Mouse (Mus musculus) MEL (cell line): ENCODE results near the gene Myocd. TPM values are rescaled to one million over a fixed set of nuclear protein-coding genes. Genes with fewer than 3 reads are reported as not detected.

ENCODE experiments used
- DNase-seq: peaks from one replicate; pipeline ENCODE4 v3.0.0; 2011; ENCODE audit warnings: low read depth, low spot score
- H3K27ac ChIP-seq: 2 replicates; pipeline ENCODE4 v1.5.1; 2012; ENCODE audit warnings: low read depth, mild to moderate bottlenecking, control low read depth, low read length, moderate library complexity; ENCODE audit not compliant: control insufficient read depth
- H3K27me3 ChIP-seq, 2 experiments: fragments of 150-350 bp in 1 of 2; sonication (generic) in 1 of 2; 2 replicates each; pipeline ENCODE4 v1.6.1; 2012; ENCODE audit warnings: low read length in 2 of 2, mild to moderate bottlenecking in 2 of 2, improper control_type of control experiment in 1 of 2, moderate library complexity in 1 of 2; ENCODE audit not compliant: insufficient read depth in 2 of 2, control insufficient read depth in 1 of 2
- H3K36me3 ChIP-seq, 2 experiments: 2 replicates each; pipeline ENCODE4 v1.6.1; 2012 to 2014; ENCODE audit warnings: low read length in 2 of 2, improper control_type of control experiment in 1 of 2, inconsistent platforms in 1 of 2, mild to moderate bottlenecking in 1 of 2; ENCODE audit not compliant: insufficient read depth in 2 of 2, control insufficient read depth in 1 of 2
- H3K4me1 ChIP-seq, 2 experiments: fragments of 150-350 bp in 1 of 2; sonication (generic) in 1 of 2; 2 replicates each; pipeline ENCODE4 v1.6.1; 2012; ENCODE audit warnings: low read length in 2 of 2, improper control_type of control experiment in 1 of 2, mild to moderate bottlenecking in 1 of 2; ENCODE audit not compliant: insufficient read depth in 2 of 2, control insufficient read depth in 1 of 2
- H3K4me3 ChIP-seq, 2 experiments: fragments of 150-350 bp in 1 of 2; sonication (generic) in 1 of 2; 2 replicates each; pipeline ENCODE4 v1.5.1; 2012; ENCODE audit warnings: low read depth in 2 of 2, low read length in 2 of 2, mild to moderate bottlenecking in 2 of 2, moderate library complexity in 2 of 2, control low read depth in 1 of 2, improper control_type of control experiment in 1 of 2; ENCODE audit not compliant: control insufficient read depth in 1 of 2, insufficient read depth in 1 of 2
- H3K79me2 ChIP-seq: 2 replicates; pipeline ENCODE4 v1.6.1; 2012; ENCODE audit warnings: mild to moderate bottlenecking, low read length, moderate library complexity; ENCODE audit not compliant: control insufficient read depth, poor library complexity, insufficient read depth
- H3K9ac ChIP-seq: 2 replicates; pipeline ENCODE4 v1.6.1; 2012; ENCODE audit warnings: low read depth, mild to moderate bottlenecking, control low read depth, low read length, moderate library complexity; ENCODE audit not compliant: control insufficient read depth, poor library complexity, severe bottlenecking
- H3K9me3 ChIP-seq: fragments of 150-350 bp; sonication (generic); replicated peaks from 2 replicates; pipeline ENCODE4 v1.6.1; 2012; ENCODE audit warnings: mild to moderate bottlenecking, low read length, improper control_type of control experiment, moderate library complexity; ENCODE audit not compliant: insufficient read depth
- CHD2 ChIP-seq: IDR thresholded peaks from 2 replicates; pipeline ENCODE4 v1.6.1; 2011; ENCODE audit warnings: low read length, improper control_type of control experiment
- EP300 ChIP-seq, 2 experiments: IDR thresholded peaks; 2 replicates each; pipeline ENCODE4 v1.6.1; 2011; ENCODE audit warnings: improper control_type of control experiment in 2 of 2, low read length in 2 of 2, low read depth in 1 of 2, mild to moderate bottlenecking in 1 of 2
- GABPA ChIP-seq: IDR thresholded peaks from 2 replicates; pipeline ENCODE4 v1.6.1; 2012; ENCODE audit warnings: low read depth, mild to moderate bottlenecking, inconsistent platforms, low read length, improper control_type of control experiment, moderate library complexity
- HCFC1 ChIP-seq: IDR thresholded peaks from 2 replicates; pipeline ENCODE4 v1.6.1; 2012; ENCODE audit warnings: low read depth, mild to moderate bottlenecking, inconsistent platforms, low read length, improper control_type of control experiment, moderate library complexity
- KAT2A ChIP-seq: conservative IDR thresholded peaks from 2 replicates; pipeline ENCODE4 v1.6.1; 2012; ENCODE audit warnings: low read depth, low read length, improper control_type of control experiment, inconsistent platforms
- MAFK ChIP-seq: IDR thresholded peaks from 2 replicates; pipeline ENCODE4 v1.6.1; 2011; ENCODE audit warnings: low read depth, mild to moderate bottlenecking, low read length, improper control_type of control experiment, borderline replicate concordance
- MAX ChIP-seq: IDR thresholded peaks from 2 replicates; pipeline ENCODE4 v1.6.1; 2011; ENCODE audit warnings: low read length, improper control_type of control experiment
- MEF2A ChIP-seq: IDR thresholded peaks from 2 replicates; pipeline ENCODE4 v1.6.1; 2014; ENCODE audit warnings: low read depth, mild to moderate bottlenecking, inconsistent platforms, low read length, improper control_type of control experiment; ENCODE audit not compliant: poor library complexity, insufficient replicate concordance, severe bottlenecking; ENCODE audit errors: extremely low read depth
- MYC ChIP-seq: IDR thresholded peaks from 2 replicates; pipeline ENCODE4 v1.6.1; 2011; ENCODE audit warnings: low read depth, mild to moderate bottlenecking, low read length, improper control_type of control experiment, moderate library complexity
- RAD21 ChIP-seq: IDR thresholded peaks from 2 replicates; pipeline ENCODE4 v1.6.1; 2011; ENCODE audit warnings: mild to moderate bottlenecking, low read depth, low read length, improper control_type of control experiment
- RCOR1 ChIP-seq: IDR thresholded peaks from 2 replicates; pipeline ENCODE4 v1.6.1; 2012; ENCODE audit warnings: low read depth, mild to moderate bottlenecking, inconsistent platforms, low read length, improper control_type of control experiment
- TAL1 ChIP-seq: IDR thresholded peaks from 2 replicates; pipeline ENCODE4 v1.6.1; 2012; ENCODE audit warnings: mild to moderate bottlenecking, inconsistent platforms, low read length, moderate library complexity, mixed read lengths
- ZC3H11A ChIP-seq: IDR thresholded peaks from 2 replicates; pipeline ENCODE4 v1.6.1; 2012; ENCODE audit warnings: low read depth, mild to moderate bottlenecking, inconsistent platforms, low read length, improper control_type of control experiment
- ZKSCAN1 ChIP-seq: IDR thresholded peaks from 2 replicates; pipeline ENCODE4 v1.6.1; 2012; ENCODE audit warnings: low read depth, mild to moderate bottlenecking, inconsistent platforms, low read length, improper control_type of control experiment, moderate library complexity
- ZMIZ1 ChIP-seq: IDR thresholded peaks from 2 replicates; pipeline ENCODE4 v1.6.1; 2012; ENCODE audit warnings: low read depth, mild to moderate bottlenecking, inconsistent platforms, low read length, improper control_type of control experiment, moderate library complexity
- polyA plus RNA-seq, 2 experiments: library from polyadenylated mRNA; stranded (reverse) in 1 of 2; unstranded in 1 of 2; fragments of >175 nt in 1 of 2; fragments of >200 nt in 1 of 2; gene quantifications; 2 replicates each; pipeline versions ENCODE4 v1.2.1 to v1.2.4; 2012; ENCODE audit warnings: low replicate concordance in 2 of 2, low read depth in 1 of 2; ENCODE audit not compliant: insufficient read length in 2 of 2, insufficient read depth in 1 of 2, missing spikeins in 1 of 2
- total RNA-seq: library from RNA; depleted of rRNA; stranded (reverse); fragments of 300-350 nt; gene quantifications from 2 replicates; pipeline ENCODE4 v1.2.3, GENCODE M21; 2012

Myocd gene
- total and polyA plus RNA-seq, 3 experiments: not detected

- Histone ChIP-seq H3K4me1 (no peaks in the 10 kb centered on the region), H3K27me3 (no peaks in the 10 kb centered on the region), H3K79me2 (no peaks in the 10 kb centered on the region), H3K9ac (no peak overlapping the region), H3K36me3 (no peaks in the 10 kb centered on the region), H3K9me3 (no peaks in the 10 kb centered on the region), H3K27ac (no peak overlapping the region), H3K4me3 (no peak overlapping the region)
- TF ChIP-seq GABPA: no peak
- TF ChIP-seq TAL1: no peak
- TF ChIP-seq HCFC1: no peak
- no peak for TF ChIP-seq MAFK
- no peak for TF ChIP-seq RCOR1
- no peak for TF ChIP-seq CHD2
- no peak for TF ChIP-seq MEF2A
- TF ChIP-seq RAD21: no peak
- TF ChIP-seq KAT2A: no peak
- no peak for TF ChIP-seq ZC3H11A
- TF ChIP-seq ZMIZ1: no peak
- no peak for DNase-seq
Observed at GRCm38 (mm10) chr11:65157966-65158657, 111.7 kb downstream of the Myocd start.

GRCm38 (mm10) chr11:65153006-65153405, 116.8 kb downstream of the Myocd start:
- Histone ChIP-seq H3K4me3 (no peak overlapping the region), H3K27me3 (no peaks in the 10 kb centered on the region), H3K4me1 (no peaks in the 10 kb centered on the region), H3K36me3 (no peaks in the 10 kb centered on the region), H3K9ac (no peak overlapping the region), H3K79me2 (no peaks in the 10 kb centered on the region), H3K27ac (no peak overlapping the region), H3K9me3 (no peaks in the 10 kb centered on the region)
- TF ChIP-seq MAX (no peak), KAT2A (no peak), RCOR1 (no peak), EP300 (IDR thresholded peaks at IDR 0.05; ENCODE audit: low read depth in 1 of 2, low read length in 2 of 2) (no peak), MYC (no peak), ZKSCAN1 (no peak)
- no peak for DNase-seq
